Mouse (Mus musculus): ENCODE results near the gene A030005L19Rik. TPM values are rescaled to one million over a fixed set of nuclear protein-coding genes. Genes with fewer than 3 reads are reported as not detected.
"Not testable (repeated sequence)": the region's sequence is repeated elsewhere in the genome, so short reads cannot be mapped to it uniquely, and the experiment has no call there.

Gene A030005L19Rik
- polyA plus RNA-seq, 1 experiment from 2014 or later, result not detected

GRCm38 (mm10) chr1:82924650-82925049 lies 11.5 kb downstream of the A030005L19Rik start, which contains the start of gene A030014E15Rik:
A030014E15Rik (plus strand) TSS chr1:82924917.
- Histone ChIP-seq H3K27me3 (ENCODE audit: control insufficient read depth, insufficient read depth, low read depth, low read length) (no peaks in the 10 kb centered on the region), H3K9ac (ENCODE audit: low read depth, low read length) (no peak within 1 kb of the TSS), H3K4me1 (ENCODE audit: control insufficient read depth, insufficient read depth, low read length) (no peaks in the 10 kb centered on the region), H3K4me2 (ENCODE audit: low read length) (no peak within 1 kb of the TSS), H3K9me3 (replicated peaks; ENCODE audit: control insufficient read depth, low read length, poor library complexity, severe bottlenecking) (no peaks in the 10 kb centered on the region), H3K4me3 (ENCODE audit: low read depth, low read length) (no peak within 1 kb of the TSS), H3K36me3 (ENCODE audit: control insufficient read depth, insufficient read depth, low read length) (no peaks in the 10 kb centered on the region), H3K27ac (ENCODE audit: low read length) (no peak within 1 kb of the TSS)
- no peak for ATAC-seq
- 91% methylated on average over 6 of the region's 6 CpGs for WGBS

DNA sequence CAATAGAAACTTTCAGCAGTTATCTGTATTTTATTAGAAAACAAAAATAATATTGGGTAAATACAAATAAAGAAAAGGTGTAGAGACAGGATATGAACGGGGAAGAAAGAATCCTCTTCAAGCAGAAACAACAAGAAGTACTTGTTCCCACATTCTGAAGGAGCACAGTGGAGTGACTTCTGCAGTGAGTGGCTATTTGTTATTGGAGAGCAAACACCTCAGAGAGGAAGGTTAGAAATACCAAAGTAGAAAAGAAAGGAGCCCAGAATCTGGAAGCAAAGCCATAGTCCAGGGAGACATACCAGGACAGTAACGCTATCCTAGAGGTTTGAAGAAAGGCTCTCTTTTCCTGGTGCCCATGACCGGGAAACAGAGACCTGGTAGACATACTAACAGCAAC lies 17.4 kb downstream of the A030005L19Rik start:
- not testable (repeated sequence) for H3K4me1 ChIP-seq (ENCODE audit: control insufficient read depth, insufficient read depth, low read length); H3K9me3 ChIP-seq (replicated peaks; ENCODE audit: control insufficient read depth, low read length, poor library complexity, severe bottlenecking); H3K36me3 ChIP-seq (ENCODE audit: control insufficient read depth, insufficient read depth, low read length); H3K4me2 ChIP-seq (ENCODE audit: low read length); H3K27me3 ChIP-seq (ENCODE audit: control insufficient read depth, insufficient read depth, low read depth, low read length); H3K27ac ChIP-seq (ENCODE audit: low read length); ATAC-seq; H3K9ac ChIP-seq (ENCODE audit: low read depth, low read length); H3K4me3 ChIP-seq (ENCODE audit: low read depth, low read length)
- 87% methylated on average over 3 of the region's 3 CpGs for WGBS

GRCm38 (mm10) chr1:82931326-82931725 lies 18.2 kb downstream of the A030005L19Rik start, which contains the start of gene Gm6217:
Gm6217 (minus strand) TSS chr1:82931399.
- WGBS, result no CpG with 5 or more reads among the region's 6 CpGs
- not testable (repeated sequence) for H3K27me3 ChIP-seq (ENCODE audit: control insufficient read depth, insufficient read depth, low read depth, low read length); ATAC-seq

GRCm38 (mm10) chr1:82938666-82939065 lies 25.5 kb downstream of the A030005L19Rik start:
- H3K36me3 ChIP-seq (ENCODE audit: control insufficient read depth, insufficient read depth, low read length), result no peaks in the 10 kb centered on the region
- no peak overlapping the region for H3K4me3 ChIP-seq (ENCODE audit: low read depth, low read length)
- H3K9me3 ChIP-seq (replicated peaks; ENCODE audit: control insufficient read depth, low read length, poor library complexity, severe bottlenecking), result no peaks in the 10 kb centered on the region
- ATAC-seq, result no peak
- 97% methylated on average over 5 of the region's 5 CpGs for WGBS
- H3K9ac ChIP-seq (ENCODE audit: low read depth, low read length), result no peak overlapping the region
- H3K27ac ChIP-seq (ENCODE audit: low read length), result no peak overlapping the region
- no peaks in the 10 kb centered on the region for H3K27me3 ChIP-seq (ENCODE audit: control insufficient read depth, insufficient read depth, low read depth, low read length)
- H3K4me2 ChIP-seq (ENCODE audit: low read length), result no peak overlapping the region
- H3K4me1 ChIP-seq (ENCODE audit: control insufficient read depth, insufficient read depth, low read length), result no peaks in the 10 kb centered on the region

More at GRCm38 (mm10) chr1:82931326-82931725, 18.2 kb downstream of the A030005L19Rik start, which contains the start of gene Gm6217:
- not testable (repeated sequence) for H3K4me3 ChIP-seq (ENCODE audit: low read depth, low read length); H3K27ac ChIP-seq (ENCODE audit: low read length); H3K9ac ChIP-seq (ENCODE audit: low read depth, low read length); H3K4me2 ChIP-seq (ENCODE audit: low read length); H3K9me3 ChIP-seq (replicated peaks; ENCODE audit: control insufficient read depth, low read length, poor library complexity, severe bottlenecking); H3K4me1 ChIP-seq (ENCODE audit: control insufficient read depth, insufficient read depth, low read length); H3K36me3 ChIP-seq (ENCODE audit: control insufficient read depth, insufficient read depth, low read length)

GRCm38 (mm10) chr1:82942505-82942904 lies 29.4 kb downstream of the A030005L19Rik start:
- not testable (repeated sequence) for H3K36me3 ChIP-seq (ENCODE audit: control insufficient read depth, insufficient read depth, low read length); ATAC-seq; H3K27ac ChIP-seq (ENCODE audit: low read length); H3K9ac ChIP-seq (ENCODE audit: low read depth, low read length); H3K4me3 ChIP-seq (ENCODE audit: low read depth, low read length); H3K27me3 ChIP-seq (ENCODE audit: control insufficient read depth, insufficient read depth, low read depth, low read length); H3K9me3 ChIP-seq (replicated peaks; ENCODE audit: control insufficient read depth, low read length, poor library complexity, severe bottlenecking); H3K4me2 ChIP-seq (ENCODE audit: low read length); H3K4me1 ChIP-seq (ENCODE audit: control insufficient read depth, insufficient read depth, low read length)
- WGBS, result 80% methylated on average over 1 of the region's 2 CpGs

- ATAC-seq; H3K9me3 ChIP-seq (replicated peaks; ENCODE audit: control insufficient read depth, low read length, poor library complexity, severe bottlenecking): not testable (repeated sequence)
- WGBS, result no CpG with 5 or more reads among the region's 6 CpGs
Observed at GRCm38 (mm10) chr1:82943295-82943694, 30.2 kb downstream of the A030005L19Rik start, which contains the start of gene A030003K21Rik. A030003K21Rik (minus strand) TSS chr1:82943388.

DNA sequence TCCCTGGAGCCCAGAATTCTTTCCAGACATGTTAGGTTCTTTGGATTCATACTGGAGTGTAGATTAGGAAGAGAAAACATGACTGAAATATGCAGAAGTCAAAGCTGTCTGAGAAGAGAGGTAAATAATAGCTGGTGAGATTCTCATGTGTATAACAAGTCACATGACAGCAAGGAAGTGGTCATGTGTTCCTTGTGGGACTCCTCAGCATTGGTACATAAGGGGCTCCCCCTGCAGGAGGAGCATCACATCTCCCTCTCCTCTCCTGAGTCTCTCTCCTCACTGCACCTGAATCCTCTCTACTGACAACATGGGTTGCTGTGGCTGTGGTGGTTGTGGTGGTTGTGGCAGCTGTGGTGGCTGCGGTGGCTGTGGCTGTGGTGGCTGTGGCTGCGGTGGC lies 32.9 kb downstream of the A030005L19Rik start:
- H3K4me2 ChIP-seq (ENCODE audit: low read length); H3K27ac ChIP-seq (ENCODE audit: low read length); H3K9ac ChIP-seq (ENCODE audit: low read depth, low read length); H3K4me3 ChIP-seq (ENCODE audit: low read depth, low read length); ATAC-seq; H3K27me3 ChIP-seq (ENCODE audit: control insufficient read depth, insufficient read depth, low read depth, low read length); H3K9me3 ChIP-seq (replicated peaks; ENCODE audit: control insufficient read depth, low read length, poor library complexity, severe bottlenecking); H3K4me1 ChIP-seq (ENCODE audit: control insufficient read depth, insufficient read depth, low read length); H3K36me3 ChIP-seq (ENCODE audit: control insufficient read depth, insufficient read depth, low read length): not testable (repeated sequence)
- WGBS, result 94% methylated on average over 2 of the region's 2 CpGs

More at GRCm38 (mm10) chr1:82943295-82943694, 30.2 kb downstream of the A030005L19Rik start, which contains the start of gene A030003K21Rik:
- H3K27me3 ChIP-seq (ENCODE audit: control insufficient read depth, insufficient read depth, low read depth, low read length); H3K36me3 ChIP-seq (ENCODE audit: control insufficient read depth, insufficient read depth, low read length); H3K9ac ChIP-seq (ENCODE audit: low read depth, low read length); H3K4me2 ChIP-seq (ENCODE audit: low read length); H3K27ac ChIP-seq (ENCODE audit: low read length); H3K4me3 ChIP-seq (ENCODE audit: low read depth, low read length); H3K4me1 ChIP-seq (ENCODE audit: control insufficient read depth, insufficient read depth, low read length): not testable (repeated sequence)

DNA sequence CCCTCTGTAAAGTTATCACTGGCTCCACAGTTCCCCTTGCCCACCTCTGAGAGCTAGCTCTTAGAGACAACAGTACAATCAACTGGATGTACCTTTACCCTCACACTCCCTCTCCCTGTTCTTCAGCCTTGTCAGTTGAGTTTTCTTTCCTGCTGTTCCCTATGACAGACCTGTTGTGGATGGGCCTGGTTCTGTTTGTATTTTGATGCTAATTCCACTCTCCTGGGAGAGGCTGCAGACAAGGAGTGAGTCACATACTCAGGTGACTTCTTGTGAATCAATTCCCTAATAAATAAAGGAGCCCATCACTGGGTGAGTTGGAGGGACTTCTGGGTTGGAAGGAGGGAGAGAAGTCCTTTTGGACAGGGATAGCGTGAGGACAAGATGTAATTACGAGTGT lies 35.5 kb downstream of the A030005L19Rik start:
- WGBS, result 89% methylated on average over 2 of the region's 2 CpGs

GRCm38 (mm10) chr1:82955913-82956312 lies 42.8 kb downstream of the A030005L19Rik start, which contains the start of gene Gm7544:
Gm7544 (minus strand) TSS chr1:82956013.
- H3K36me3 ChIP-seq (ENCODE audit: control insufficient read depth, insufficient read depth, low read length); H3K4me2 ChIP-seq (ENCODE audit: low read length); H3K27me3 ChIP-seq (ENCODE audit: control insufficient read depth, insufficient read depth, low read depth, low read length); H3K9ac ChIP-seq (ENCODE audit: low read depth, low read length); H3K9me3 ChIP-seq (replicated peaks; ENCODE audit: control insufficient read depth, low read length, poor library complexity, severe bottlenecking); ATAC-seq; H3K4me1 ChIP-seq (ENCODE audit: control insufficient read depth, insufficient read depth, low read length); H3K27ac ChIP-seq (ENCODE audit: low read length); H3K4me3 ChIP-seq (ENCODE audit: low read depth, low read length): not testable (repeated sequence)

More for the DNA sequence above, 35.5 kb downstream of the A030005L19Rik start:
- Histone ChIP-seq H3K9me3 (replicated peaks; ENCODE audit: control insufficient read depth, low read length, poor library complexity, severe bottlenecking) (no peaks in the 10 kb centered on the region), H3K27ac (ENCODE audit: low read length) (no peak overlapping the region), H3K4me1 (ENCODE audit: control insufficient read depth, insufficient read depth, low read length) (no peaks in the 10 kb centered on the region), H3K36me3 (ENCODE audit: control insufficient read depth, insufficient read depth, low read length) (no peaks in the 10 kb centered on the region), H3K4me3 (ENCODE audit: low read depth, low read length) (no peak overlapping the region), H3K4me2 (ENCODE audit: low read length) (no peak overlapping the region), H3K9ac (ENCODE audit: low read depth, low read length) (no peak overlapping the region), H3K27me3 (ENCODE audit: control insufficient read depth, insufficient read depth, low read depth, low read length) (no peaks in the 10 kb centered on the region)
- ATAC-seq, result no peak
